Mouse (Mus musculus) bone marrow, adult 2 months (tissue): ENCODE measurements at regions not wholly inside any gene's neighbourhood (a gene's known extent, or its start where the extent isn't known, plus 50 kb on each side); places are given as distances from the start of the nearest gene placed in this dataset.

ENCODE experiments used
- CTCF ChIP-seq: fragments of 200-500 bp; IDR thresholded peaks from 2 replicates; pipeline ENCODE4 v1.5.1; 2011; ENCODE audit warnings: low read length, control low read depth; ENCODE audit not compliant: control insufficient read depth, insufficient read depth
- POLR2A ChIP-seq: fragments of 200-500 bp; IDR thresholded peaks from 2 replicates; pipeline ENCODE4 v1.6.1; 2011; ENCODE audit warnings: low read depth, mild to moderate bottlenecking, control low read depth, low read length, borderline replicate concordance; ENCODE audit not compliant: control insufficient read depth

DNA sequence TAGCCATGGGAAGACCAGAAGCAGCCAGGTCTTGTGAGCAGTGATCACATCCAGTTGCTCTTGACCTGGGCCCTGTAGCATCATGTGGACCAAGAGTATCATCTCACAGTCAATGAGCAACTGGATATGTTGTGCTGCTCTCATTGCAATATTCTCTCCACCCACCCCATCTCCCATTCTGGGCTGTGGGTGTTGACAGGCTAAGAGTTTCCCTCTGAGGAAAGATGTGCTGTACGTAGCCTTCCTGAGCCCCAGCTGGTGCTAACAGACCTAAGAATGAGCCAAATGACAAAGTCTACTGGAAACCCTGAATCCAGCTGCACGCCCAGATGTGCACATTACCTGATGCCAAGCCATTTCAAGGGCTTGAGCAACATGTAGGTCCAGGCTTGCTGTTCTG is 380.5 kb downstream of the Agtpbp1 start:
- no peak for TF ChIP-seq CTCF
- no peak for TF ChIP-seq POLR2A
